Mouse (Mus musculus) inflammation-experienced regulatory T-cells, adult 16 weeks (primary cell): ENCODE results near the gene Atxn7. TPM values are rescaled to one million over a fixed set of nuclear protein-coding genes. Genes with fewer than 3 reads are reported as not detected.

Experiments used
- polyA plus RNA-seq: library from polyadenylated mRNA; unstranded; fragments of 100-300 nt; shearing (Covaris generic); gene quantifications from one replicate; pipeline ENCODE4 v1.2.1, GENCODE M21; 2017

Atxn7 gene
- polyA plus RNA-seq, result 7.2 TPM

DNA sequence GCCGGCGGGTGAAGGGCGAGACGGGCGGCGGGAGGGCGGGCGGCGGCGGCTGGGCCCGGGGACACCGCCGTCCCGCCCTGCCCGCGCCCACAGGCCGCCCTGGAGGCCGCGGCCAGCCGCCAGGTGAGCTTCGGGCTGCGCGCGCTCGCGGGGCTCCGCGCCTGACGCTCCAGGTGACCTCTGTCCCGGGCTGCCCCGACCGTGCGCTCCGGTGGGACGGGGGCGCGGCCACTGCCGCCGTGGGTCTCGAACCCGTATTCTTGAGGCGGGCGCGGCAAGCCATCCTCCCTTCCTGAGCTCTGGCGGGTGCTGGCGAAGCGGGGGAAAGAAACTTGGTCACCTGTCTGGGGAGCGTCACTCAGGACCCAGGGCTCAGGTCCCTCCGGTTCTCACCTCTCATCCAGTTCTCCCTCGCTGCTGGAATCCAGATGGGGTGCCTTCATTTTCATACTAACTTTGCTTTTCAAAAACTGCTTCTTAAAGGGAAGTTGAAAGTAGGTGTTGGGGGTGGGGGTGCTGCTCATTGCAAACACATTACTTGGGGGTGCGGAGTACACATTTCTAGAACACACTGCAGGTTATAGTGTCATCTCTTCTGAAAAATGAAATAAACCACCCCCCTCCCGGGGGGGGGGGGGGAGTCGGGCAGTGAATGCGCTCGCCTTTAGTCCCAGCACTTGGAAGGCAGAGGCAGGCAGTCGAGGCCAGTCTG is at the start of gene Atxn7, which contains the start of gene Thoc7:
Atxn7 (plus strand) TSS at position 40 of the 712 bp plus-strand sequence.
Thoc7 (minus strand) TSS at position 452 of the 712 bp plus-strand sequence.

GRCm38 (mm10) chr14:13914387-13915082 is 46.7 kb upstream of the Atxn7 start, which contains the start of gene Gm281:
Gene Gm281 (minus strand): TSS chr14:13914478.

GRCm38 (mm10) chr14:14120230-14121096 is 159.2 kb downstream of the Atxn7 start, which contains the start of gene Psmd6:
Gene Psmd6 (minus strand): TSS chr14:14120984.

Other genes with a start within 250 kb of the Atxn7 start
- gene Gm281, start 47.0 kb upstream of the Atxn7 start, polyA plus RNA-seq, result not detected
- 146 TPM for gene Thoc7, start 412 bp downstream of the Atxn7 start, polyA plus RNA-seq
- 162 TPM for gene Psmd6, start 159.5 kb downstream of the Atxn7 start, polyA plus RNA-seq
- 0.28 TPM for gene Olfr720, start 225.4 kb downstream of the Atxn7 start, polyA plus RNA-seq